Mouse (Mus musculus): Measurements from ENCODE around the gene Ica1. TPM values are rescaled to one million over a fixed set of nuclear protein-coding genes. Genes with fewer than 3 reads are reported as not detected.

The Ica1 gene
- total RNA-seq, 2 experiments from 2014 or later, result 0.94 to 1.4 TPM

GRCm38 (mm10) chr6:8744886-8745285 lies 33.4 kb downstream of the Ica1 start:
- intact Hi-C loops (cut with DNase I), result no loop called here
- DNase-seq, result no peak

GRCm38 (mm10) chr6:8744273-8744785 lies 34.0 kb downstream of the Ica1 start:
- no peak for DNase-seq
- intact Hi-C loops (cut with DNase I), result no loop called here

GRCm38 (mm10) chr6:8742449-8742848 lies 35.8 kb downstream of the Ica1 start:
- no peak for DNase-seq
- intact Hi-C loops (cut with DNase I), result no loop called here

GRCm38 (mm10) chr6:8741659-8742058 lies 36.6 kb downstream of the Ica1 start:
- intact Hi-C loops (cut with DNase I), result no loop called here
- no peak for DNase-seq

GRCm38 (mm10) chr6:8740092-8740491 lies 38.2 kb downstream of the Ica1 start:
- intact Hi-C loops (cut with DNase I), result no loop called here
- DNase-seq, result no peak

- intact Hi-C loops (cut with DNase I), result loop anchor here (5.0 to 10.0 kb wide), 3 partner anchors 234 to 1004 kb away; partner anchors contain the start of gene Glcci1
- no peak for DNase-seq
These were observed 39.9 kb downstream of the Ica1 start for GRCm38 (mm10) chr6:8738396-8738795.

- no peak for DNase-seq
- intact Hi-C loops (cut with DNase I), result loop anchor here (5.0 to 10.0 kb wide), 3 partner anchors 232 to 1002 kb away; partner anchors contain the start of gene Glcci1
These were observed 41.8 kb downstream of the Ica1 start for GRCm38 (mm10) chr6:8736493-8736820.

GRCm38 (mm10) chr6:8735657-8736492 lies 42.4 kb downstream of the Ica1 start:
- peak; percentile 24 to 48 for DNase-seq
- intact Hi-C loops (cut with DNase I), result loop anchor here (5.0 to 10.0 kb wide), 3 partner anchors 231 to 1001 kb away; partner anchors contain the start of gene Glcci1

GRCm38 (mm10) chr6:8735044-8735443 lies 43.2 kb downstream of the Ica1 start:
- intact Hi-C loops (cut with DNase I), result loop anchor here (5.0 to 10.0 kb wide), 3 partner anchors 230 to 1000 kb away; partner anchors contain the start of gene Glcci1
- no peak for DNase-seq

- intact Hi-C loops (cut with DNase I), result loop anchor here (10.0 kb wide), 2 partner anchors 228 to 998 kb away; partner anchors contain the start of gene Glcci1
- DNase-seq, result no peak
These were observed 45.8 kb downstream of the Ica1 start for GRCm38 (mm10) chr6:8732492-8732891.

- intact Hi-C loops (cut with DNase I), result loop anchor here (10.0 kb wide), 2 partner anchors 227 to 997 kb away; partner anchors contain the start of gene Glcci1
- no peak for DNase-seq
These were observed 46.6 kb downstream of the Ica1 start for GRCm38 (mm10) chr6:8731656-8732191.

GRCm38 (mm10) chr6:8730433-8730832 lies 47.9 kb downstream of the Ica1 start:
- no peak for DNase-seq
- intact Hi-C loops (cut with DNase I), result loop anchor here (10.0 kb wide), 2 partner anchors 226 to 996 kb away; partner anchors contain the start of gene Glcci1

- intact Hi-C loops (cut with DNase I), result no loop called here
- DNase-seq, result no peak
These were observed 50.5 kb downstream of the Ica1 start for GRCm38 (mm10) chr6:8727806-8728205.

GRCm38 (mm10) chr6:8725610-8726009 lies 52.7 kb downstream of the Ica1 start:
- intact Hi-C loops (cut with DNase I), result no loop called here

GRCm38 (mm10) chr6:8719692-8720091 lies 58.6 kb downstream of the Ica1 start:
- intact Hi-C loops (cut with DNase I), result loop anchor here (5.0 kb wide), 1 partner anchor 427 kb away; no protein-coding TSS in a partner anchor
- DNase-seq, result no peak

More at GRCm38 (mm10) chr6:8725610-8726009, 52.7 kb downstream of the Ica1 start:
- no peak for DNase-seq

GRCm38 (mm10) chr6:8717967-8718366 lies 60.3 kb downstream of the Ica1 start:
- intact Hi-C loops (cut with DNase I), result no loop called here
- no peak for DNase-seq

- intact Hi-C loops (cut with DNase I), result no loop called here
- DNase-seq, result no peak
These were observed 61.7 kb downstream of the Ica1 start for GRCm38 (mm10) chr6:8716539-8716938.

- DNase-seq, result no peak
- intact Hi-C loops (cut with DNase I), result no loop called here
These were observed 67.0 kb downstream of the Ica1 start for GRCm38 (mm10) chr6:8711246-8711645.

GRCm38 (mm10) chr6:8694636-8695514 lies 83.4 kb downstream of the Ica1 start:
- DNase-seq, result peak in 1 of 2 experiments; percentile 13

GRCm38 (mm10) chr6:8693926-8694635 lies 84.2 kb downstream of the Ica1 start:
- no peak for DNase-seq
- intact Hi-C loops (cut with DNase I), result no loop called here

More at GRCm38 (mm10) chr6:8694636-8695514, 83.4 kb downstream of the Ica1 start:
- intact Hi-C loops (cut with DNase I), result no loop called here

Measured in gastrocnemius, postnatal 36 days (tissue).